Mouse (Mus musculus): Measurements from ENCODE around the gene Robo2. TPM values are rescaled to one million over a fixed set of nuclear protein-coding genes. Genes with fewer than 3 reads are reported as not detected.

Gene Robo2
- 8.5 and 12.3 TPM in 2 replicates for polyA plus RNA-seq (2012; rRNA removed)

DNA sequence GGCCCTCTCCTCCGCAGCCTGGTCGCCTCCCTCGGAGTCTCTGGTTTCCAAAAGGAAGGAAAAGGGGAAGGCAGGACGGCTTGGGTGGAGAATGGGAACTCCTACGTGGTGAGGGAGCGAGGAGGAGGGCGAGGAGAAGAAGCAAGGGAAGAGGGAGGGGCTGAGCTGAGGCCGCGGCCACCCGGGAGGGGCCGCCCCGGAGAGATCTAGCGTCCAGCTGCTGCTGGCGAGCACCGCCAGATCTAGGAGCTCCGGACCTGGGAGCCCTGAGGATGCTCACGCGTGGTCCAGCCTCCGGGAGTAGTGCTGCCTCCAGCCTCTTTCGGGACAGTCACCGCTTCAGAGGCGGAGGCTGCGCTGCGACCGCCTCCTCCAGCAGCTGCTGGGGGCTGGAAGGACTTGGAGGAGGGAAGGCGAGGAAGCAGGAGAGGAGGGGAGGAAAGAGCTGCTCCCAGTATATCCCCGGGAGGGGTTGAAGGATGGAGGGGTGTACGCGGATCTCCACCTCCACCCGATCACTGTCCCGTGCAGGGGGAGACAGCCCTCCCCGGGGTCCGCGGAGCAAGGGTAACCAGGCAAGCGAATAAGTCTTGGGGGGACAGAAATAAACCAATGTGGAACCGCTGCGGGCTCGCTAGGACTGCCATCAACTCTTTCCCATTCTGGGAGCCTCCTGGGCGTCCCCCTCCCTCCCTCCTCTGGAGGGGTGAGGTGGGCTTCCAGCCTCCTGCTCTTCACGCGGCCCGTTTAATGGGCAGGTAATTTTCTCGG, at the start of gene Robo2:
Gene Robo2, minus strand, starts transcription at position 345 of the 771 bp plus-strand sequence.

Data from ovary, adult 2 months (tissue).